Mouse (Mus musculus) brain, embryonic 14.5 days (tissue): ENCODE measurements around the gene Mpzl2. TPM values are rescaled to one million over a fixed set of nuclear protein-coding genes. Genes with fewer than 3 reads are reported as not detected.

ENCODE experiments used
- DNase-seq: peaks from one replicate; pipeline ENCODE4 v3.0.0-alpha.2; 2011; ENCODE audit warnings: low read depth
- CTCF ChIP-seq: fragments of 200-500 bp; IDR thresholded peaks from 2 replicates; pipeline ENCODE4 v1.5.1; 2012; ENCODE audit warnings: inconsistent platforms, mild to moderate bottlenecking, moderate library complexity, borderline replicate concordance; ENCODE audit not compliant: insufficient read depth, insufficient read length; ENCODE audit errors: extremely low read depth
- POLR2A ChIP-seq: fragments of 200-500 bp; IDR thresholded peaks from 2 replicates; pipeline ENCODE4 v1.6.1; 2012; ENCODE audit warnings: mild to moderate bottlenecking, inconsistent platforms, borderline replicate concordance; ENCODE audit not compliant: poor library complexity, insufficient read depth, insufficient read length, severe bottlenecking; ENCODE audit errors: extremely low read depth
- polyA plus RNA-seq: library from polyadenylated mRNA; depleted of rRNA; stranded (reverse); fragments of >200 nt; gene quantifications from 2 replicates; pipeline ENCODE4 v1.2.3, GENCODE M21; 2012; rRNA removed

Gene Mpzl2
- 1.6 and 1.7 TPM in 2 replicates for polyA plus RNA-seq

DNA sequence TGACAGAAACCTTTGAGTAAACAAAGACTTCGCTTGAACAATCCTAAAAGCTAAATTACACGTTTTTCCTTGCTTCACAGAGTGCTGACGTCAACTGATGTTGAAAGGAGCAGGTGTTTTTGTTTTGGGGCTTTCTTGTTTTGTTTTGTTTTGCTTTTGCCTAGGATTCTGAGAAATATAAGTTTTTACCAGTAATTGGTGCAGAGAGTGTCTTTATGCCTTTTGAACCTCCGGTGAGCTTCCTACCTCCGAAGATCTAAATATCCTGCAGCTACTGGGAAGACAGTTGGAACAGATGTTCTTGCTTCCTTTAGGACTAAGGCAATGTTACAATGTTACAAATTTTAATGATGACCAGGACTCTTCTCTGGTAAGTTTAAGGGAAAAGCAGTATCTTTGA lies at the start of gene Mpzl2:
Gene Mpzl2 (plus strand): TSS at position 301 of the 400 bp plus-strand sequence.
- DNase-seq = no peak
- no peak for TF ChIP-seq CTCF
- TF ChIP-seq POLR2A = no peak

DNA sequence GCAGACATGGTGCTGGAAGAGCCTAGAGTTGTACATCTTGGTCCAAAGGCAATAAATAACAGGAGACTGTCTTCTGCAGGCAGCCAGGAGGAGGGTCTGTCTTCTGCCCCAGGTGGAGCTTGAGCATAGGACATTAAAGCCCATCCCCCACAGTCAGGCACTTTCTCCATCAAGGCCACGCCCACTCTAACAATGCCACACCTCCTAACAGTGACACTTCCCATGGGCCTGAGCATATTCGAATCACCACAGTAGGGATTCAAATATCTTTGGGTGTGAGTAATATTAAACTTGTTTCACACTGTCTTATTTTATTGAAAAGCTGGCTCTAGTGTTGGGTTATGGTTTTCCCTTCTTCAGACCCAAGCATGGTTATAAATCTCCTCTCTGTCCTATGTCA lies 47.8 kb upstream of the Mpzl2 start:
- no peak for TF ChIP-seq POLR2A
- TF ChIP-seq CTCF = no peak
- DNase-seq = no peak

DNA sequence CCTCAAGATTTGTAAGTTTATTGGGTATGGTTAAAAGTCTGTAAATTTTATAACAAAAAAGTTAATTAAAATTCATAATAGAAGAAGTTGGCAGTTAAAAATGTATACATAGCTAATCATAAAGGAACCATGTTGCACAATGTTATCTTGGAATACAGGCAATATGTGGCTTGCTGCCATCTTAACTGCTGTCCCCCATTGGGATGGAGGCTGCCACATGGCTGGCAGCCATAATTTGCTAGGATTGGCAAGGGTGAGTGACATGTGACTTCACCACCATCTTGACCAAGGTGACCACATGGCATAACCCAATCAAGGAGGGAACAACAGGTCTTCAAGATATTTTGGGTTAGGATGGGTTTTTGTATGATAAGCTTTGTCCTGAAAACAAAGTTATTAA lies 47.3 kb upstream of the Mpzl2 start:
- no peak for TF ChIP-seq POLR2A
- no peak for TF ChIP-seq CTCF
- no peak for DNase-seq

DNA sequence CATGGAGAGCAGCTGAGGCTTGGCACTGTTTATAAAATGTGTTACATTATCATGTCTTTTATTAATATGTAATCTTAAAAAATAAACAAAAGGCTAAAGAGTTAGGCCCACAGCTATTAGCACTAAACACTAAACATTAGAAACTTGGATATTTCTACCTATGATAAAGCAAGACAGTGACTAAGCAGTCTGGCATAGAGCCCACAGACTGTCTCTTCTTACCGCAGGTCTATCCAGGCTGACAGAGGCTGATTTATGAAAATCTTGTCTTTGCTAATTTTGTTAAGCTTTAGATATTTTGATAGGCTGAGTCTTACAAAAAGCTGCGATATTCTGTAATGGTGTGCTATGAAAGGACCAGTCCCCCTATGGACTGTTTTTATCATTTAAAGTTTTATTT lies 46.3 kb upstream of the Mpzl2 start:
- TF ChIP-seq CTCF (no peak), POLR2A (no peak)
- no peak for DNase-seq

DNA sequence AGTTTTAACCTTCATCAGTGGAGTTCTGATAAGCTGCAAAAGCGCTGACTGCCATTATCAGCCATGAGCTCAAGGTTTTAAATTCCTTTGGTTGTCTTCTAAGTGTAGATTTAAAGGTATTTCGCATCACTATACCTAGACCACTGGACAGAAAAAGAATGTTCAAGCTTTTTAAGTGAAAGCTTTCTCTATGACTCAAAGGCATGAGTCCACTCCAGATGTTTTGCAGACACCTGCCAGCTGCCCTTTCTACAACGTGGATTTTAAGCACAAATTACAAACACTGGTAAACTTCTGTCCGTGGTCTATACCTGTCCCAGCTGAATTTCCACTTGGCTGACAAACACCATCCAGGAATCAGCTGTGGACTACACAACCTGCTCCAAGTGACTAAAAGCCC lies 44.6 kb upstream of the Mpzl2 start:
- TF ChIP-seq CTCF = no peak
- DNase-seq = no peak

DNA sequence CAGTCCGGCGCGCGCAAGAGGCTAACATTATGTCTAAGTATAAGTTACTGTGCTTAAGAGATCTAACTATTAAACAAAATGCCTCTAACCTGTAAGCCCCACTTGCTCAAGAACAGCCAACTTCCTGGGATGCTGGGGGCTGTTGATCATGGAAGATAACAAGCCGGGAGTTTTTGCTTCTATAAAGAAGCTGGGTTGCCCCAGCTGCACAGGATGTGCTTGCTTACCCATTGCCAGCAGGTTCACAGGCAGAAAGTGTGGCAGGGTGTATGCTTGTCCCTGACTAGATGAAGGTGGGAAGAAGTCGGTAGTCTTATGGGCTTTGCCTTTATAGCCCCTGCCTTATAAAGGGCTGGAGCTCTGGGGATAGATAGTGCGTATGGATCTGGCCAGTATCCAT lies 43.0 kb upstream of the Mpzl2 start:
- DNase-seq = no peak
- TF ChIP-seq POLR2A = no peak
- TF ChIP-seq CTCF = no peak

DNA sequence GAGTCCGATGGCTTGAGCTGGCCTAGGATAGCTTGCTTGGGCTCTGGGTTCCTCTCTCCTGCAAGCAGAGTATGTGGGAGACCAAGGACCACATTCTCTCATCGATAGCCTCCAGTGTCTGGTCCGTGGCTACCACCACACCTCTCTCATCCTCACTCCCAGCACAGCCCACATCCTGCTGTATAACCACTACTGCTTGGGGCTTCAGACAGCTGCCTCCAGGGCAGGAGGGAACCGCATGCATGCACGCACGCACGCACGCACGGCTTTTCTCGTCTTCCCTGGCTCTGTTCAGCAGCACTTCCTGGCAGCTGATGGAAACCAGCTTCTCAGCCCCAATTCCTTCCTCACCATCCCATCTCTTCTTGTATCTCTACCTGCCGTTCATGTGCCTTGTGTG lies 41.5 kb upstream of the Mpzl2 start:
- no peak for DNase-seq
- TF ChIP-seq CTCF (no peak), POLR2A (no peak)

DNA sequence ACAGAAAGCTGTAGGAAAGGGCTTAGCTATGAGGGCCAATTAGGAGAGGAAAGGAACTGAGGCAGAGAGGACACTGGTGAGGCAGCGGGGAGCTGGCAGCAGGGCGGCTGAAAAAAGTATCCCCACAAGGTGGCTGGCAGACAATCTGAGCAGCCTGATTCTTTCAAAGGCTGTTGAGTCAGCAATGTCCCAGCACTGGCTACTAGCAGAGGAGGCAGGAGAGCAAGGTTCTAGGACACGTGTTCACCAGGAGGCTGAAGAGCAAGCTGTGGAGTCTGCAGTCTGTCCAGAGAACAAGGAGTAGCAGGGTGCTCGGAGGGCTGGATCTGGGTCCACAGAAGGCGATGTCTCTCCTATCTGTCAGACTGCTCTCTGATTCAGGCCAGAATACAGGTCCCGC lies 40.4 kb upstream of the Mpzl2 start:
- no peak for DNase-seq
- TF ChIP-seq POLR2A (no peak), CTCF (no peak)

DNA sequence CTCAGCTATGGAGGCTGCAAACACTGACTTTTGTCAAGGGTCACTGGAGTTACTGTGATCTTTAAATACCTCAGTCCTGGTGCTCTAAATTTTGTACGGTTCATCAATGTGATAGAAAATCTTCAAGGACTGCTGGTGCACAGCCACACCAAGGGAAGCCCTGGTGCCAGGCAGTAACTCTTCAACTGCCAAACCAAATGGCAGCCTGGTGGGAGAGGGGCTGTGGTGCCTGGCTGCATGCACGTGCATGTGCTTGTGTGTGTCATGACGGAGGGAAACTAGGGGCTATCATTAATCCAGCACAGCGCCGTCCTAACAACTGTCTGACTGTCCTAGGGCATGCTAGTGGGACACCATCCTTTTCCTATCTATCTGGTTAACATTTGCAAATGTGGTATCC lies 39.8 kb upstream of the Mpzl2 start:
- DNase-seq = no peak
- TF ChIP-seq CTCF = no peak
- no peak for TF ChIP-seq POLR2A

DNA sequence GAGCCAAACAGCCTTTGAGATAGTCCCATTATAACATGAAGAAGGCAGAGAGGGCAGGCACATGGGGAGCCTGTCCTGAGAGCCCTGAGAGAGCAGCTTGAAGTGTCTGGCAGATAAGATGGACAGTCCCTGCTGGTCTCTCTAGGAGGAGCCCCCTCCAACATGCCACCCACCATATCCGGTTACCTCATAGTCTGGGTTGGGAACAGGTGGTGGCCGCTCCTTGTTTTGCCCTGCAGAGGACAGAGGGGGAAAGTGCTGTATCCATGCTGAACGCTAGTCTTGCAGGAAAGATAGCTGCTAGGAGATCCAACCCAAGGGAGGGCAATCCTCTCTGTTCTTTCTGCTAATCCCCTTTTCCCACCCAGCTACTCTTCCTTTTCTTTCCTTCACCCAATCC lies 39.4 kb upstream of the Mpzl2 start:
- TF ChIP-seq POLR2A (no peak), CTCF (no peak)
- no peak for DNase-seq

DNA sequence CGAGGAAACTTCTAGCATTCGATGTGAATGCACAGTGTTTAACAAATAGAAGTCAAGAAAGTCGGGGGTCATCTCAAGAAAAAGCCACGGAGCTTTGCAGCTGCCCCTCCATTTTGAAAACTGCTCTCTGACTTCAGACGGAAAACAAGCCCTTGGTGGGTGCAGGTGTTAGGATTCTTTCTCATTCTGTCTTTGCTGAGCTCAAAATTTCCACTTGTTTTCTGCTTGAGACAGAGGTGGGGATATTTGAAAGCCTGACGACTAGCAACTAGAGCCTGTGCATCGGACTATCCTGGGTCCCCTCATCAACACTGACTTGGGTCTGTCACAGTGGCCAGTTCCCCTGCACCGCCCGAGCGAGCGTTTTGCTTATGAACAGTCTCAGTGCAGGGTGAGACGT lies 32.2 kb upstream of the Mpzl2 start:
- no peak for TF ChIP-seq POLR2A
- DNase-seq = no peak

DNA sequence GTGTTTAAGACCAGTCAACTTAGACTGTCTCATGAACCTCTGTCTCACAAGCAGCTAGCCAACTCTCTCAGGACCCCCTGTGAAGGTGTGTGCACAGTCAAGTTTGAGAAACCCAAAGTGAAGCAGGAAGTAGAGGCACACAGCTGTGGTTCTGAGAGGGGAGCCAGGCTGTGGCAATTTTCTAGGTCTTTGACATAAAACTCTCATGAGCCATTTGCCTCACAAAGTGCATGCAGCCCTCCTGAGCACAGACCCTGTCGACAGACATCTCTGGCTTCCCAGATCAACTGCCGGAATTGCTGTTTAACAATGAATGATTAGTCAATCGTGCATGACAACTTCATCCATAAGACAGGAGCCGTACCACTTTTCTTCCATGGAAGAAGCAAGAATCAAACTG lies 31.3 kb upstream of the Mpzl2 start:
- TF ChIP-seq POLR2A = no peak
- DNase-seq = no peak
